Mouse (Mus musculus) MEL (cell line): ENCODE measurements around the gene Krtcap3. TPM values are rescaled to one million over a fixed set of nuclear protein-coding genes. Genes with fewer than 3 reads are reported as not detected.

Experiments
- DNase-seq: peaks from one replicate; pipeline ENCODE4 v3.0.0; 2011; ENCODE audit warnings: low read depth, low spot score
- H3K27ac ChIP-seq: 2 replicates; pipeline ENCODE4 v1.5.1; 2012; ENCODE audit warnings: low read depth, mild to moderate bottlenecking, control low read depth, low read length, moderate library complexity; ENCODE audit not compliant: control insufficient read depth
- H3K27me3 ChIP-seq, 2 experiments: fragments of 150-350 bp in 1 of 2; sonication (generic) in 1 of 2; 2 replicates each; pipeline ENCODE4 v1.6.1; 2012; ENCODE audit warnings: low read length in 2 of 2, mild to moderate bottlenecking in 2 of 2, improper control_type of control experiment in 1 of 2, moderate library complexity in 1 of 2; ENCODE audit not compliant: insufficient read depth in 2 of 2, control insufficient read depth in 1 of 2
- H3K36me3 ChIP-seq, 2 experiments: 2 replicates each; pipeline ENCODE4 v1.6.1; 2012 to 2014; ENCODE audit warnings: low read length in 2 of 2, improper control_type of control experiment in 1 of 2, inconsistent platforms in 1 of 2, mild to moderate bottlenecking in 1 of 2; ENCODE audit not compliant: insufficient read depth in 2 of 2, control insufficient read depth in 1 of 2
- H3K4me1 ChIP-seq, 2 experiments: fragments of 150-350 bp in 1 of 2; sonication (generic) in 1 of 2; 2 replicates each; pipeline ENCODE4 v1.6.1; 2012; ENCODE audit warnings: low read length in 2 of 2, improper control_type of control experiment in 1 of 2, mild to moderate bottlenecking in 1 of 2; ENCODE audit not compliant: insufficient read depth in 2 of 2, control insufficient read depth in 1 of 2
- H3K4me3 ChIP-seq, 2 experiments: fragments of 150-350 bp in 1 of 2; sonication (generic) in 1 of 2; 2 replicates each; pipeline ENCODE4 v1.5.1; 2012; ENCODE audit warnings: low read depth in 2 of 2, low read length in 2 of 2, mild to moderate bottlenecking in 2 of 2, moderate library complexity in 2 of 2, control low read depth in 1 of 2, improper control_type of control experiment in 1 of 2; ENCODE audit not compliant: control insufficient read depth in 1 of 2, insufficient read depth in 1 of 2
- H3K79me2 ChIP-seq: 2 replicates; pipeline ENCODE4 v1.6.1; 2012; ENCODE audit warnings: mild to moderate bottlenecking, low read length, moderate library complexity; ENCODE audit not compliant: control insufficient read depth, poor library complexity, insufficient read depth
- H3K9ac ChIP-seq: 2 replicates; pipeline ENCODE4 v1.6.1; 2012; ENCODE audit warnings: low read depth, mild to moderate bottlenecking, control low read depth, low read length, moderate library complexity; ENCODE audit not compliant: control insufficient read depth, poor library complexity, severe bottlenecking
- H3K9me3 ChIP-seq: fragments of 150-350 bp; sonication (generic); replicated peaks from 2 replicates; pipeline ENCODE4 v1.6.1; 2012; ENCODE audit warnings: mild to moderate bottlenecking, low read length, improper control_type of control experiment, moderate library complexity; ENCODE audit not compliant: insufficient read depth
- CHD2 ChIP-seq: IDR thresholded peaks from 2 replicates; pipeline ENCODE4 v1.6.1; 2011; ENCODE audit warnings: low read length, improper control_type of control experiment
- CTCF ChIP-seq, 3 experiments: IDR thresholded peaks in 2 of 3; conservative IDR thresholded peaks in 1 of 3; 2 replicates each; pipeline ENCODE4 v1.5.1; 2011 to 2012; ENCODE audit warnings: low read length in 3 of 3, low read depth in 2 of 3, mild to moderate bottlenecking in 2 of 3, improper control_type of control experiment in 1 of 3, inconsistent platforms in 1 of 3, mixed read lengths in 1 of 3, moderate library complexity in 1 of 3; ENCODE audit not compliant: control insufficient read depth in 1 of 3, insufficient read depth in 1 of 3, poor library complexity in 1 of 3, severe bottlenecking in 1 of 3
- ETS1 ChIP-seq: IDR thresholded peaks from 2 replicates; pipeline ENCODE4 v1.6.1; 2012; ENCODE audit warnings: low read depth, mild to moderate bottlenecking, inconsistent platforms, low read length, improper control_type of control experiment, moderate library complexity
- GATA1 ChIP-seq: IDR thresholded peaks from 2 replicates; pipeline ENCODE4 v1.6.1; 2011; ENCODE audit warnings: low read depth, low read length, improper control_type of control experiment
- HCFC1 ChIP-seq: IDR thresholded peaks from 2 replicates; pipeline ENCODE4 v1.6.1; 2012; ENCODE audit warnings: low read depth, mild to moderate bottlenecking, inconsistent platforms, low read length, improper control_type of control experiment, moderate library complexity
- KAT2A ChIP-seq: conservative IDR thresholded peaks from 2 replicates; pipeline ENCODE4 v1.6.1; 2012; ENCODE audit warnings: low read depth, low read length, improper control_type of control experiment, inconsistent platforms
- MAFK ChIP-seq: IDR thresholded peaks from 2 replicates; pipeline ENCODE4 v1.6.1; 2011; ENCODE audit warnings: low read depth, mild to moderate bottlenecking, low read length, improper control_type of control experiment, borderline replicate concordance
- MAX ChIP-seq: IDR thresholded peaks from 2 replicates; pipeline ENCODE4 v1.6.1; 2011; ENCODE audit warnings: low read length, improper control_type of control experiment
- MAZ ChIP-seq: IDR thresholded peaks from 2 replicates; pipeline ENCODE4 v1.6.1; 2012; ENCODE audit warnings: low read depth, mild to moderate bottlenecking, inconsistent platforms, low read length, improper control_type of control experiment
- MYB ChIP-seq: IDR thresholded peaks from 2 replicates; pipeline ENCODE4 v1.6.1; 2011; ENCODE audit warnings: mild to moderate bottlenecking, low read depth, low read length, improper control_type of control experiment
- NRF1 ChIP-seq: IDR thresholded peaks from 2 replicates; pipeline ENCODE4 v1.6.1; 2014; ENCODE audit warnings: low read depth, mild to moderate bottlenecking, inconsistent platforms, low read length, improper control_type of control experiment, moderate library complexity; ENCODE audit not compliant: poor library complexity, insufficient read depth, severe bottlenecking
- POLR2AphosphoS5 ChIP-seq: IDR thresholded peaks from 2 replicates; pipeline ENCODE4 v1.6.1; 2012; ENCODE audit warnings: low read depth, borderline replicate concordance, mild to moderate bottlenecking, inconsistent platforms, low read length, moderate library complexity, mixed read lengths
- RAD21 ChIP-seq: IDR thresholded peaks from 2 replicates; pipeline ENCODE4 v1.6.1; 2011; ENCODE audit warnings: mild to moderate bottlenecking, low read depth, low read length, improper control_type of control experiment
- TBP ChIP-seq: IDR thresholded peaks from 2 replicates; pipeline ENCODE4 v1.8.0; 2011; ENCODE audit warnings: low read depth, low read length, improper control_type of control experiment
- TCF12 ChIP-seq: IDR thresholded peaks from 2 replicates; pipeline ENCODE4 v1.6.1; 2014; ENCODE audit warnings: low read depth, mild to moderate bottlenecking, inconsistent platforms, low read length, improper control_type of control experiment, moderate library complexity
- UBTF ChIP-seq: IDR thresholded peaks from 2 replicates; pipeline ENCODE4 v1.6.1; 2012; ENCODE audit warnings: low read depth, mild to moderate bottlenecking, inconsistent platforms, low read length, improper control_type of control experiment, moderate library complexity, borderline replicate concordance; ENCODE audit not compliant: insufficient read depth
- USF1 ChIP-seq: IDR thresholded peaks from 2 replicates; pipeline ENCODE4 v1.6.1; 2014; ENCODE audit warnings: low read depth, mild to moderate bottlenecking, inconsistent platforms, low read length, improper control_type of control experiment, moderate library complexity
- USF2 ChIP-seq, 2 experiments: IDR thresholded peaks; 2 replicates each; pipeline ENCODE4 v1.6.1; 2011 to 2012; ENCODE audit warnings: improper control_type of control experiment in 2 of 2, low read length in 2 of 2, borderline replicate concordance in 1 of 2, inconsistent platforms in 1 of 2, low read depth in 1 of 2, mild to moderate bottlenecking in 1 of 2; ENCODE audit not compliant: insufficient read depth in 1 of 2
- ZC3H11A ChIP-seq: IDR thresholded peaks from 2 replicates; pipeline ENCODE4 v1.6.1; 2012; ENCODE audit warnings: low read depth, mild to moderate bottlenecking, inconsistent platforms, low read length, improper control_type of control experiment
- ZMIZ1 ChIP-seq: IDR thresholded peaks from 2 replicates; pipeline ENCODE4 v1.6.1; 2012; ENCODE audit warnings: low read depth, mild to moderate bottlenecking, inconsistent platforms, low read length, improper control_type of control experiment, moderate library complexity
- ZNF384 ChIP-seq: IDR thresholded peaks from 2 replicates; pipeline ENCODE4 v1.6.1; 2012; ENCODE audit warnings: low read depth, mild to moderate bottlenecking, inconsistent platforms, low read length, improper control_type of control experiment
- polyA plus RNA-seq, 2 experiments: library from polyadenylated mRNA; stranded (reverse) in 1 of 2; unstranded in 1 of 2; fragments of >175 nt in 1 of 2; fragments of >200 nt in 1 of 2; gene quantifications; 2 replicates each; pipeline versions ENCODE4 v1.2.1 to v1.2.4; 2012; ENCODE audit warnings: low replicate concordance in 2 of 2, low read depth in 1 of 2; ENCODE audit not compliant: insufficient read length in 2 of 2, insufficient read depth in 1 of 2, missing spikeins in 1 of 2
- total RNA-seq: library from RNA; depleted of rRNA; stranded (reverse); fragments of 300-350 nt; gene quantifications from 2 replicates; pipeline ENCODE4 v1.2.3, GENCODE M21; 2012

The Krtcap3 gene
- total and polyA plus RNA-seq, 3 experiments, result 1.2 to 3.3 TPM; not detected in 1

GRCm38 (mm10) chr5:31297047-31297757 is 45.7 kb downstream of the Krtcap3 start, which contains the start of gene Gckr (continued):
- TF ChIP-seq POLR2AphosphoS5 (no peak), UBTF (no peak), ZC3H11A (no peak)

GRCm38 (mm10) chr5:31297981-31298380 is 46.5 kb downstream of the Krtcap3 start:
- H3K79me2 ChIP-seq, result no peaks in the 10 kb centered on the region
- H3K4me1 ChIP-seq, result no peaks in the 10 kb centered on the region
- TF ChIP-seq TCF12 (no peak), USF2 (IDR thresholded peaks at IDR 0.05; ENCODE audit: borderline replicate concordance in 1 of 2, insufficient read depth in 1 of 2, low read depth in 1 of 2, low read length in 2 of 2) (no peak), NRF1 (no peak), TBP (no peak), GATA1 (no peak), MAZ (no peak), RAD21 (no peak), USF1 (no peak), CTCF (IDR thresholded peaks at IDR 0.05 in 2 of 3, conservative IDR thresholded peaks at IDR 0.05 in 1 of 3; ENCODE audit: control insufficient read depth in 1 of 3, insufficient read depth in 1 of 3, low read depth in 2 of 3, low read length in 3 of 3, poor library complexity in 1 of 3, severe bottlenecking in 1 of 3) (no peak), ZMIZ1 (no peak), ZC3H11A (no peak), POLR2AphosphoS5 (no peak), MAFK (no peak), HCFC1 (no peak), MAX (no peak), ETS1 (no peak), KAT2A (no peak), CHD2 (no peak), ZNF384 (no peak), MYB (no peak)
- H3K36me3 ChIP-seq, result no peaks in the 10 kb centered on the region; a peak in 1 of 4 replicates
- no peak for DNase-seq
- H3K27ac ChIP-seq, result no peak overlapping the region
- H3K27me3 ChIP-seq, result peaks cover 6% of the 10 kb centered on the region in 2 experiments
- H3K9me3 ChIP-seq, result no peaks in the 10 kb centered on the region
- H3K9ac ChIP-seq, result no peak overlapping the region
- no peak overlapping the region for H3K4me3 ChIP-seq
